Mouse (Mus musculus): Measurements from ENCODE around the gene Ppm1g.

GRCm38 (mm10) chr5:31221304-31221945, 938 bp upstream of the Ppm1g start:
- TF ChIP-seq EP300 (IDR thresholded peaks at IDR 0.05; ENCODE audit: low read depth) (no peak), CTCF (IDR thresholded peaks at IDR 0.05; ENCODE audit: low read depth) (peak; percentile 68)

Measured in liver, postnatal 0 days (tissue).